Mouse (Mus musculus) G1E (cell line): Measurements from ENCODE around the gene Il17re. TPM values are rescaled to one million over a fixed set of nuclear protein-coding genes. Genes with fewer than 3 reads are reported as not detected.
A peak's percentile ranks its signal among the peaks of the same experiment; 100 is the strongest.

Source experiments
- ATAC-seq: 2 replicates; pipeline ENCODE4 v1.8.0; 2016; ENCODE audit warnings: mild to moderate bottlenecking; ENCODE audit not compliant: insufficient number of reproducible peaks, poor library complexity, low FRiP score, severe bottlenecking; ENCODE audit errors: extremely low read depth
- DNase-seq: peaks from one replicate; pipeline ENCODE4 v3.0.0; 2012; ENCODE audit warnings: low spot score
- H3K27me3 ChIP-seq: 2 replicates; pipeline ENCODE4 v1.6.1; 2012; ENCODE audit warnings: mild to moderate bottlenecking, low read length, inconsistent platforms; ENCODE audit not compliant: insufficient read depth
- H3K36me3 ChIP-seq: replicated peaks from 2 replicates; pipeline ENCODE3; 2012; ENCODE audit warnings: mild to moderate bottlenecking, inconsistent platforms
- H3K4me1 ChIP-seq: 2 replicates; pipeline ENCODE4 v1.6.1; 2012; ENCODE audit warnings: low read depth, low read length, inconsistent platforms, mixed read lengths; ENCODE audit not compliant: insufficient read depth
- H3K4me3 ChIP-seq: 2 replicates; pipeline ENCODE4 v1.5.1; 2012; ENCODE audit warnings: low read depth, mild to moderate bottlenecking, inconsistent platforms, low read length, moderate library complexity, mixed read lengths
- H3K9me3 ChIP-seq: replicated peaks from 2 replicates; pipeline ENCODE4 v1.6.1; 2012; ENCODE audit warnings: inconsistent platforms
- CTCF ChIP-seq: IDR thresholded peaks from 2 replicates; pipeline ENCODE4 v1.5.1; 2012; ENCODE audit warnings: low read depth, low read length, inconsistent platforms, mixed read lengths
- GATA1 ChIP-seq: IDR thresholded peaks from 2 replicates; pipeline ENCODE4 v1.6.1; 2012; ENCODE audit warnings: borderline replicate concordance, low read length, inconsistent platforms, mixed read lengths
- GATA2 ChIP-seq: IDR thresholded peaks from 2 replicates; pipeline ENCODE4 v1.6.1; 2012; ENCODE audit warnings: low read depth, low read length, inconsistent platforms, borderline replicate concordance
- POLR2AphosphoS5 ChIP-seq: IDR thresholded peaks from 2 replicates; pipeline ENCODE4 v1.6.1; 2012; ENCODE audit warnings: low read depth, low read length, inconsistent platforms; ENCODE audit not compliant: insufficient replicate concordance
- TAL1 ChIP-seq: conservative IDR thresholded peaks from 2 replicates; pipeline ENCODE4 v1.6.1; 2012; ENCODE audit warnings: low read depth, low read length, inconsistent platforms, mixed read lengths
- polyA plus RNA-seq: library from polyadenylated mRNA; stranded (reverse); fragments of >175 nt; gene quantifications from 2 replicates; pipeline ENCODE4 v1.2.3, GENCODE M21; 2012
- total RNA-seq, 2 experiments: library from RNA; stranded (forward) in 1 of 2; stranded (reverse) in 1 of 2; fragments of 200-1000 nt in 1 of 2; fragments of >200 nt in 1 of 2; fragmentation: Nextera tagmentation in 1 of 2; gene quantifications; 2 replicates each; pipeline ENCODE4 v1.2.3; 2014 to 2017

Gene Il17re
- total and polyA plus RNA-seq, 3 experiments = 0.22 TPM; not detected in 2

DNA sequence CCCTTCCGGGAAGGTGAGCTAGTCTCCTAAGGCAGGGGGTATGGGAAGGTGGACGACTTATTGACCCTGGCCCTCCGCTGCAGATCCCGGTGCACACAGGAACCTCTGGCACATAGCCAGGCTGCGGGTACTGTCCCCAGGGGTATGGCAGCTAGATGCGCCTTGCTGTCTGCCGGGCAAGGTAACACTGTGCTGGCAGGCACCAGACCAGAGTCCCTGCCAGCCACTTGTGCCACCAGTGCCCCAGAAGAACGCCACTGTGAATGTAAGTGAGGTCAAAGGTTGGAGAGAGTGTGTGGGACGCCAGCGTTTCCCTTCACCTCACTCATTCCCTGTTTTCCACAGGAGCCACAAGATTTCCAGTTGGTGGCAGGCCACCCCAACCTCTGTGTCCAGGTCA, 20.6 kb downstream of the Il17re start:
- ATAC-seq = no peak
- DNase-seq = no peak
- Histone ChIP-seq H3K4me1 (peaks cover 34% of the 10 kb centered on the region), H3K27me3 (peaks cover 60% of the 10 kb centered on the region), H3K9me3 (no peaks in the 10 kb centered on the region), H3K36me3 (no peaks in the 10 kb centered on the region), H3K4me3 (no peak overlapping the region)
- no peak for TF ChIP-seq GATA2
- TF ChIP-seq POLR2AphosphoS5 = no peak
- TF ChIP-seq CTCF = no peak
- TF ChIP-seq GATA1 = no peak
- TF ChIP-seq TAL1 = no peak

DNA sequence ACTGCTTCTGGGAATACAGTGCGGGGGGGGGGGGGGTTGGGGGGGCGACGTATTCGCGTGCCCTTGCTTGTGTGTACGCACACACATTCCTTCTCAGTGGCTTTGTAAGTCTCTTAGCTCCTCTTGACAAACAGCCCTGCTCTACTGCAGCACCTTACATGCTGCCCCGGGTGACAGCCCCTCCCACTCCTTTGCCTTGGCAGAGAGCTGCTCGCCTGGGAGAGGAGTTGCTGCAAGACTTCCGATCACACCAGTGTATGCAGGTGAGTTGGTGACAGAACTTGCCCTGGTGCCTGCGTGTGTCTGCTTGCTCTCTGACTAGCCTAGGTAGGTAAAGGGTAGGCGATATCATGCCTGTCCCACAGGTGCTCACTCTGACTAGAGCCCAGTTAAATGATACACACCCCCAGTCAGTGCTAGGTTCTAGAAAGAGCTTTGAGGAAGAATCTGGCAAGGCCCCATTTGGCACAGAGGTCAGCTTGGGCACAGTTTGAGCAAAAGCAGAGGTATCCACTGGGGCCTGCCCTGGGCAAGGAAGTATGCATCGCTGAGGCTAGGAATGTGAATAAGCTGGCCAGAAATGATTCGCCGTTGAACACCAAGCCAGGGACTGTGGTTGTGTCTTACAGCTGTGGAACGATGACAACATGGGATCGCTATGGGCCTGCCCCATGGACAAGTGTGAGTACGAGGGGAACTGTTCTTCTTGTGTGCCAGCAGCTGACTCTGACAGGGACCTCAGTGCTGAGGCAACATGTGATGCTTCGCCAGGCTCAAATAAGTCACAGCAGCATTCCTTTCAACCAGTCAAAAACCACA, 22.5 kb downstream of the Il17re start:
- Histone ChIP-seq H3K9me3 (no peaks in the 10 kb centered on the region), H3K4me1 (peaks cover 46% of the 10 kb centered on the region), H3K36me3 (peaks cover 8% of the 10 kb centered on the region), H3K4me3 (no peak overlapping the region), H3K27me3 (peaks cover 49% of the 10 kb centered on the region)
- TF ChIP-seq TAL1 (no peak), CTCF (no peak), GATA1 (no peak), GATA2 (no peak), POLR2AphosphoS5 (no peak)
- no peak for DNase-seq
- ATAC-seq = no peak

DNA sequence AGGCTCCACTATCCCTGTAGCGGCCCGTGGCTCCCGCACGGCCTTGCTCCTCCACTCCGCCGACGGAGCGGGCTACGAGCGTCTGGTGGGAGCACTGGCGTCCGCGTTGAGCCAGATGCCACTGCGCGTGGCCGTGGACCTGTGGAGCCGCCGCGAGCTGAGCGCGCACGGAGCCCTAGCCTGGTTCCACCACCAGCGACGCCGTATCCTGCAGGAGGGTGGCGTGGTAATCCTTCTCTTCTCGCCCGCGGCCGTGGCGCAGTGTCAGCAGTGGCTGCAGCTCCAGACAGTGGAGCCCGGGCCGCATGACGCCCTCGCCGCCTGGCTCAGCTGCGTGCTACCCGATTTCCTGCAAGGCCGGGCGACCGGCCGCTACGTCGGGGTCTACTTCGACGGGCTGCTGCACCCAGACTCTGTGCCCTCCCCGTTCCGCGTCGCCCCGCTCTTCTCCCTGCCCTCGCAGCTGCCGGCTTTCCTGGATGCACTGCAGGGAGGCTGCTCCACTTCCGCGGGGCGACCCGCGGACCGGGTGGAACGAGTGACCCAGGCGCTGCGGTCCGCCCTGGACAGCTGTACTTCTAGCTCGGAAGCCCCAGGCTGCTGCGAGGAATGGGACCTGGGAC, 24.3 kb downstream of the Il17re start:
- peak overlapping the region; percentile 82 for H3K4me3 ChIP-seq
- ATAC-seq (no peak; the same call in 1 of the 2 replicates), DNase-seq (peak; percentile 67)
- peaks cover 23% of the 10 kb centered on the region for H3K36me3 ChIP-seq
- H3K27me3 ChIP-seq = peaks cover 32% of the 10 kb centered on the region
- no peak for TF ChIP-seq POLR2AphosphoS5
- TF ChIP-seq CTCF = no peak
- TF ChIP-seq TAL1 = no peak
- TF ChIP-seq GATA2 = no peak
- TF ChIP-seq GATA1 = no peak
- no peaks in the 10 kb centered on the region for H3K9me3 ChIP-seq
- H3K4me1 ChIP-seq = peaks cover 49% of the 10 kb centered on the region

DNA sequence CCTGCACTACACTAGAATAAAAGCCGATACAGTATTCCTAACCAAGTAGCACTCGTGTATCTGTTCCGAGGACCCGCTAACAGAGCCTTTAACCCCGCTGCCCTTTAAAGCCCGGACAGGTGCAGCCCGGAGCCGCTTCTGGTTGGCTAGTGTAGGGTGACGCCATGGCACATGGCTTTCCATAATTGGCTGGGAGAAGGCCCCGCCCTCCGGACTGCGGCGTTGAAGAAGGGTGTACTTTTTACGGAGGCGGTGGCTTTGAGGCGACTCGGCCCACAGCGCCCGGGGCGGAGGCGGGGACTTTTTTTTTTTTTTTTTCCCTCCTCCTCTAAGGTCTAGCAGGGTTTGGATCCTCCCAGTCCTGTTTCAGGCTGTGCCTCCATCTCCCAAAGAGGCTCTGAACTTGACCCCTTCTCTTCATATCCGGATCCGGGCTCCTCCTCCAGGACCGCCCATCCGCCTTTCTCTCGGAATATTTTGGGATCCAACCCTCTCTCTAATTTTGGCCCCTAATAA, 24.9 kb downstream of the Il17re start, which contains the start of gene Creld1:
Gene Creld1 (plus strand): TSS at position 198 of the 516 bp plus-strand sequence.
- no peak for TF ChIP-seq CTCF
- TF ChIP-seq POLR2AphosphoS5 = no peak
- no peak for TF ChIP-seq TAL1
- no peak for TF ChIP-seq GATA2
- no peak for TF ChIP-seq GATA1
- Histone ChIP-seq H3K9me3 (no peaks in the 10 kb centered on the region), H3K36me3 (peaks cover 29% of the 10 kb centered on the region), H3K27me3 (peaks cover 28% of the 10 kb centered on the region), H3K4me3 (peak within 1 kb of the TSS; percentile 82), H3K4me1 (peaks cover 54% of the 10 kb centered on the region)
- DNase-seq (peak; percentile 99), ATAC-seq (peak; percentile 98)

DNA sequence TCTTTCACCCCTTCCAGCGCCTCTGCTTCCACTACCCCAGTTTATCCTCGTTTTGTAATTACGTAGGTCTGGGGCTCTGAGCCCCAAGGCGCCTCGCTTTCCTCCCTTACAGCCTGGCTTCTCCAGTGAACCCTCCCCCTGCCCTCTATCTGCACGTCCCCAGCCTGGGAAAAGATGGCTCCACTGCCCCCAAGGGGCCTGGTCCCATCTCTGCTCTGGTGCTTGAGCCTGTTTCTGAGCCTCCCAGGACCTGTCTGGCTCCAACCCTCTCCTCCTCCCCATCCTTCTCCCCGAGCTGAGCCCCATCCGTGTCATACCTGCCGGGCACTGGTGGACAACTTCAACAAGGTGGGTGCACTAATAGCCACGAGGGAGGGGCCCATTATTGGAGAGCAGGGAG, 25.4 kb downstream of the Il17re start:
- H3K4me1 ChIP-seq = peaks cover 54% of the 10 kb centered on the region
- no peaks in the 10 kb centered on the region for H3K9me3 ChIP-seq
- ATAC-seq = no peak
- H3K36me3 ChIP-seq = peaks cover 34% of the 10 kb centered on the region
- H3K27me3 ChIP-seq = peaks cover 27% of the 10 kb centered on the region
- H3K4me3 ChIP-seq = peak overlapping the region; percentile 82
- no peak for TF ChIP-seq GATA1
- TF ChIP-seq CTCF = no peak
- TF ChIP-seq TAL1 = no peak
- no peak for TF ChIP-seq POLR2AphosphoS5
- no peak for TF ChIP-seq GATA2
- peak; percentile 68 for DNase-seq

DNA sequence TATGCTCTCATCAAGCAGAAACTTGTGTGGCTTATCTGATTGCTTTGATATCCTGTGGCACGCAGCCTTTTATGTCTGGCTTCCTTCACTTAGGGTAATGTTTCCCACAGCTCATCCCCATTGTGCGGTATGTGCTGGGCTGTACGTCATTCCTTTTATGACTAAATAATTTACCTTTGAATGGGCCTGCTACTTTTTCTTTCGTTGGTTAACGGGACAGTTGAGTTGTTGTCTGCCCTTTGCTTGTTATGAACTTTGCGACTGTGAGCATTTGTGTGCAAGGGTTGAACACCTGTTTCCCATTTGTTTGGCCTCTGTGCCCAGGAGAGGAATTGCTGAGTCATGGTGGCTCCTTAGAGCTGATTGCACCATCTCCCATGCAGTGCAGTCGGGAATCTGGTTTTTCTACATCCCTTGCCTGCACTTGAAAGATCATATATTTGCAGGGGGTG, 28.9 kb downstream of the Il17re start:
- H3K4me3 ChIP-seq = no peak overlapping the region
- DNase-seq (no peak), ATAC-seq (no peak)
- peaks cover 63% of the 10 kb centered on the region for H3K36me3 ChIP-seq
- H3K9me3 ChIP-seq = no peaks in the 10 kb centered on the region
- TF ChIP-seq CTCF (no peak), GATA1 (no peak), GATA2 (no peak), POLR2AphosphoS5 (no peak), TAL1 (no peak)
- H3K4me1 ChIP-seq = peaks cover 48% of the 10 kb centered on the region
- peaks cover 3% of the 10 kb centered on the region; the same call in 1 of the 2 replicates for H3K27me3 ChIP-seq
